Mouse (Mus musculus) ES-Bruce4 (cell line): ENCODE data around the gene Thpo.

Source experiments
- CTCF ChIP-seq: IDR thresholded peaks from one replicate; pipeline ENCODE4 v1.8.1; 2011; ENCODE audit warnings: low read depth, low read length
- EP300 ChIP-seq: IDR thresholded peaks from 2 replicates; pipeline ENCODE4 v1.6.1; 2011; ENCODE audit warnings: low read depth, low read length; ENCODE audit not compliant: insufficient read depth
- POLR2A ChIP-seq: IDR thresholded peaks from one replicate; pipeline ENCODE4 v1.8.1; 2011; ENCODE audit warnings: low read length; ENCODE audit not compliant: insufficient read depth

GRCm38 (mm10) chr16:20694781-20695180, 39.5 kb downstream of the Thpo start:
- TF ChIP-seq POLR2A = no peak
- no peak for TF ChIP-seq CTCF
- no peak for TF ChIP-seq EP300
